Mouse (Mus musculus): Measurements from ENCODE around the gene Hspb6. TPM values are rescaled to one million over a fixed set of nuclear protein-coding genes. Genes with fewer than 3 reads are reported as not detected.

The Hspb6 gene
- polyA plus RNA-seq, 1 experiment from 2014 or later = 4.4 TPM

DNA sequence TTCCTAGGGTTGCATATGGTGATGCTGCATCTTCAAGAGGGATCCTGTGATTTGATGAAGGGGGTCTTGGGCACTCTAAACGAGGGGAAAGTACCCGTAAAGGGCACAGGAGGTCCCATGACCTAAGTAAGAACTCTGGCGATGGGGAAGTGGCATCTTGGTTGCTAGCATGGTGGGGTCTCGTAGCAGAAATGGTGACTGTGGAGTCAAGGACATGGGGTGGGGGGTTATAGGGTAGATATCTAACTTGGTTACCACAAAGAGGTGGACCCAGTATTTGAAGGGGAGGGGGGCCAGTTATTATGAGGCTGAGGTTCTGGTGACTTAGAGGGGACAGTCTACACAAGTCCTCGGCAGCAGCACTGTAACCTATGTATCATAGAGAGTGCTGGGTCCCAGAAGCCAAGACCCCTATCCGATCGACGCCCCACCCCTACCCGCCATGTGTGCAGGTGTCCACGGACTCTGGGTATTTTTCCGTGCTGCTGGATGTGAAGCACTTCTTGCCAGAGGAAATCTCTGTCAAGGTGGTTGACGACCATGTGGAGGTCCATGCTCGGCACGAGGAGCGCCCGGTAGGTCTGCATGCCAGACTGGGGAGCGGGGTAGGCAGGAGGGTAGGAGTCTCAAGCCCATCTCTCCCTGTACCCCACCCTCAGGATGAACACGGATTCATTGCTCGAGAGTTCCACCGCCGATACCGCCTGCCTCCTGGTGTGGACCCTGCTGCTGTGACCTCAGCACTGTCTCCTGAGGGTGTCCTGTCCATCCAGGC lies 2.0 kb downstream of the Hspb6 start:
- H3K9ac ChIP-seq = peak overlapping the region; percentile 91
- ATAC-seq (ENCODE audit: low read depth) (no peak), DNase-seq (no peak)
- H3K4me3 ChIP-seq (replicated peaks) = peak overlapping the region; percentile 71
- H3K27ac ChIP-seq = no peak overlapping the region
- peaks cover 47% of the 10 kb centered on the region for H3K4me1 ChIP-seq (replicated peaks)
- H3K9me3 ChIP-seq (replicated peaks) = no peaks in the 10 kb centered on the region
- H3K36me3 ChIP-seq = peaks cover 41% of the 10 kb centered on the region
- H3K27me3 ChIP-seq = no peaks in the 10 kb centered on the region
- 81% methylated on average over 22 of the region's 22 CpGs for WGBS (ENCODE audit: insufficient replicate concordance)
- H3K4me2 ChIP-seq = peak overlapping the region; percentile 92

GRCm38 (mm10) chr7:30556894-30557536 lies 5.0 kb downstream of the Hspb6 start:
- Histone ChIP-seq H3K9me3 (replicated peaks) (no peaks in the 10 kb centered on the region), H3K4me1 (replicated peaks) (peaks cover 56% of the 10 kb centered on the region), H3K9ac (no peak overlapping the region), H3K27ac (no peak overlapping the region), H3K36me3 (peaks cover 44% of the 10 kb centered on the region), H3K4me3 (replicated peaks) (no peak overlapping the region), H3K27me3 (no peaks in the 10 kb centered on the region), H3K4me2 (0 out of 2 replicates have a peak overlapping the region, but pooled peaks have one; percentile 73)
- WGBS (ENCODE audit: insufficient replicate concordance) = 89% methylated on average over 18 of the region's 18 CpGs
- no peak for ATAC-seq (ENCODE audit: low read depth)
- no peak for DNase-seq

DNA sequence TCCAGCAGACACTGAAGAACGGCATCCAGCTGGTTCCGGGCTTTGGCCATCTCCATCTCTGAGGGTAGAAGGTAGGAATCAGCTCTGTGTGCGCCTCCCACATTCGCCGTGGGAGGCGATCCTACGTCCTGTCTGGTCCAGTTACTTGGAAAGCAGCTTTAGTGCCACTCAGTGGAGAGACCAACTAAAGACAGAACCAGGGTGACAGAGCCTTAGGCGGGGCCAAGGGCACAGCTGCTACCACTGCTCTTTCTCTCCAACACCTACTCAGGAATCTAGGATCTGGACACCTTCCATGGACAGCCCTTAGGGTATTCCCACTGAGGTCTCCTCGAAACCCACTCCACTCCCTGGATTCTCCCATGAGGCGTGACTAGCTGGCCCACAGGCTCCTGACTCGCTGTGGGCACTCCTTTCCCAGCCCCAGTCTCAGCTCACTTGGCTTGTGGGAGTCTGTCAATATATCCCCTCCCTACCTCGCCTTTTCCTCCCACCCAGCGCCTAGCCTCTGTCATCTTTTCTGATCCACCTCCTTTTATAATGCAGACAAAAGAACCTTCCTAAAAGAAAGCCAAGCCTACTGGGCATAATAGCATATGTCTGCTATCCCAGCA lies 6.0 kb downstream of the Hspb6 start:
- Histone ChIP-seq H3K4me1 (replicated peaks) (peaks cover 56% of the 10 kb centered on the region), H3K4me3 (replicated peaks) (peak overlapping the region; percentile 67), H3K9ac (peak overlapping the region; percentile 74), H3K4me2 (peak overlapping the region; percentile 73), H3K27me3 (no peaks in the 10 kb centered on the region), H3K36me3 (peaks cover 44% of the 10 kb centered on the region), H3K27ac (peak overlapping the region; percentile 86), H3K9me3 (replicated peaks) (no peaks in the 10 kb centered on the region)
- DNase-seq (no peak), ATAC-seq (ENCODE audit: low read depth) (no peak)
- 87% methylated on average over 13 of the region's 13 CpGs for WGBS (ENCODE audit: insufficient replicate concordance)

DNA sequence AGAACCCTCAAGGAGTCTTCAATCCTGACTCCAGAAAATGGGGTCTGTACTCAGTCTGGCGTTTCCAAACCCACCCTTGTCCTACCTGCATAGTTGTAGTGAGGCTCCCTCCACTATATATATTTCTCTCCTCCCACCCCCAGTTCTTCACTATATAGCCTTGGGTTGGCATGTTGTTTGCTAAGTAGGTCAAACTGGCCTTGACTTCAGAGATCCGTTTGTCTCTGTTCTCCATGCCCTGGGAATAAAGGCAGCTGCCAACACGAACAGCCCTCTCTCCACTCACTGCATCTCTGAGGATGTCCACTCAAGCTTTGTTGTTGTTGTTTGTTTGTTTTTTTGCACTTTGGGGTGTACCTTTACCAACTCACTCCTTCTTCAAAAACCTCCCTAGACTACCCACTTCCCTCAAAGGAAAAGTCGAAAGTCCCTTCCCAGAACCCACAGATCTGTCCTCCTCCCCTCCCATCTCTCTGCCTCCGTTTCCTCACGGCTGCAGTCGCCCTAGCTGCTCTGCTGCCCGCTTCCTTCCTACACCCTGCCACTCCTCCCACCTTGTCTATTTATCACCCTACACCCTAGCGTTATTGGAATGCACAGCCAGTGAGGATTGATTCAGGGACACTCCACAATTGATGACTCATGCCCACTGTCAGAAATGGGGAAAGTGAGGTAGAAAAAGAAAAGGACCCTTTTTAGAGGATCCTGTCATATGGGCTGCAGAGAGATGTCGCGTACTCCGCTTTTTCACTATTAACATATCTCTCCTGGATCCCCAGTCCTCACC lies 6.9 kb downstream of the Hspb6 start:
- H3K36me3 ChIP-seq = peaks cover 44% of the 10 kb centered on the region
- H3K4me1 ChIP-seq (replicated peaks) = peaks cover 51% of the 10 kb centered on the region
- peak overlapping the region; percentile 86 for H3K27ac ChIP-seq
- ATAC-seq (ENCODE audit: low read depth) = peak; percentile 44
- peak overlapping the region; percentile 67 for H3K4me3 ChIP-seq (replicated peaks)
- peak; percentile 38 for DNase-seq
- H3K9me3 ChIP-seq (replicated peaks) = no peaks in the 10 kb centered on the region
- H3K27me3 ChIP-seq = no peaks in the 10 kb centered on the region
- 8% methylated on average over 12 of the region's 12 CpGs for WGBS (ENCODE audit: insufficient replicate concordance)
- peak overlapping the region; percentile 73 for H3K4me2 ChIP-seq
- peak overlapping the region; percentile 74 for H3K9ac ChIP-seq

- Histone ChIP-seq H3K4me3 (replicated peaks) (peak within 1 kb of the TSS; percentile 67), H3K27me3 (no peaks in the 10 kb centered on the region), H3K9ac (peak within 1 kb of the TSS; percentile 74), H3K36me3 (peaks cover 38% of the 10 kb centered on the region), H3K9me3 (replicated peaks) (no peaks in the 10 kb centered on the region), H3K4me2 (peak within 1 kb of the TSS; percentile 73), H3K4me1 (replicated peaks) (peaks cover 51% of the 10 kb centered on the region), H3K27ac (peak within 1 kb of the TSS; percentile 86)
- ATAC-seq (ENCODE audit: low read depth) (peak; percentile 80), DNase-seq (peak; percentile 92)
- WGBS (ENCODE audit: insufficient replicate concordance) = under 1% methylated on average over 20 of the region's 20 CpGs
Measured at GRCm38 (mm10) chr7:30559443-30559954, 7.5 kb downstream of the Hspb6 start, which contains the start of gene Lin37. TSS of gene Lin37 (minus strand) at chr7:30559838.

DNA sequence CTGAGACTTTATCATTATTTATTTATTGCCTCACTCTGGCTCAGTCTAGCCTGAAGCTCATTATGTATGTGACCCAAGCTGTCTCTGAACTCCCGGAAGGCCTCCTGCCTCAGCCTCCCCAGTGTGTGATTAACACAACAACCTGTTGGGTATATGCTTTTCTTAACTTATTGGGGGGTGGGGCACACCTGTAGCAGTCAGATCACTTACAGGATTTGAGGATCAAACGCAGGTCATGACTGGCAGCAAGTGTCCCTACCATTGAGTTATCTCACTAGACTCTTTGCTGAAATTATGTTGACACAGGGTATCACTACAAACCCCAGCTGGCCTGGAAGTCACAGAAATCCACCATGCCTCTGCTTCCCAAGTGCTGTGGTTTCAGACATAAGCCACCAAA lies 8.3 kb downstream of the Hspb6 start:
- H3K9ac ChIP-seq = peak overlapping the region; percentile 66
- peaks cover 50% of the 10 kb centered on the region for H3K4me1 ChIP-seq (replicated peaks)
- no peak for DNase-seq
- WGBS (ENCODE audit: insufficient replicate concordance) = 68% methylated on average over 2 of the region's 2 CpGs
- H3K4me3 ChIP-seq (replicated peaks) = peak overlapping the region; percentile 67; the same call in 1 of the 2 replicates
- no peaks in the 10 kb centered on the region for H3K9me3 ChIP-seq (replicated peaks)
- H3K4me2 ChIP-seq = peak overlapping the region; percentile 73
- peaks cover 37% of the 10 kb centered on the region for H3K36me3 ChIP-seq
- H3K27ac ChIP-seq = peak overlapping the region; percentile 86
- no peak for ATAC-seq (ENCODE audit: low read depth)
- no peaks in the 10 kb centered on the region for H3K27me3 ChIP-seq

DNA sequence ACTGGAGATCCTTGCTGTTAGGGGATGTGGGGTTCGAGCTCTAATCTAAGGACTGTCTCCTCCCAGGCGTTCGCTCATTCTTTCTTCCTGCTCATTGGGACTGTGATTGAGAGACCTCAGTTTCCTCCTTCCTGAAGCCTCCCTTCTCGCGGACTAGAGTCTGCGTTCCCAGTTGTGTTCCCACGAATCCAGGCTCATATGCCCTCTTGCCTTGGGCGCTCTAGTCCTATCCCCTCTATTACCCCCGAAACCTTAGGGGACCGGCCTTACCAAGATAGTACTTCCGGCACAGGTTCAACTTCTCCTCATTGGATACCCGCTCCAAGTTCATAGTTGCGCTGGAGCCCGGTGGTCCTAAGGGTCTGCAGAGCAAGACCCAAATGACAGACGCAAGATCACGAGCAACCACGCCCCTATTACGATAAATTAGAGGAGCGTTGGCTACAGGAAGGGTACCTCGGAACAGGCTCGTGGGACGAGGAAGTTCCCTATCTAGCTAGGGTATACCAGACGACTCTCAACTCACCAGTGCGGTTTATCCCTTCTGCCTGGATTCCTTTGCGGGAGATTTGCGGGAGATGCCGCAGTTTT lies 10.6 kb downstream of the Hspb6 start:
- Histone ChIP-seq H3K4me3 (replicated peaks) (peak overlapping the region; percentile 83), H3K9me3 (replicated peaks) (no peaks in the 10 kb centered on the region), H3K36me3 (peaks cover 36% of the 10 kb centered on the region), H3K9ac (peak overlapping the region; percentile 81), H3K27me3 (no peaks in the 10 kb centered on the region), H3K4me2 (peak overlapping the region; percentile 89), H3K4me1 (replicated peaks) (peaks cover 48% of the 10 kb centered on the region), H3K27ac (peak overlapping the region; percentile 84)
- DNase-seq (no peak), ATAC-seq (ENCODE audit: low read depth) (peak; percentile 8; the same call in 1 of the 2 replicates)
- WGBS (ENCODE audit: insufficient replicate concordance) = under 1% methylated on average over 27 of the region's 27 CpGs

DNA sequence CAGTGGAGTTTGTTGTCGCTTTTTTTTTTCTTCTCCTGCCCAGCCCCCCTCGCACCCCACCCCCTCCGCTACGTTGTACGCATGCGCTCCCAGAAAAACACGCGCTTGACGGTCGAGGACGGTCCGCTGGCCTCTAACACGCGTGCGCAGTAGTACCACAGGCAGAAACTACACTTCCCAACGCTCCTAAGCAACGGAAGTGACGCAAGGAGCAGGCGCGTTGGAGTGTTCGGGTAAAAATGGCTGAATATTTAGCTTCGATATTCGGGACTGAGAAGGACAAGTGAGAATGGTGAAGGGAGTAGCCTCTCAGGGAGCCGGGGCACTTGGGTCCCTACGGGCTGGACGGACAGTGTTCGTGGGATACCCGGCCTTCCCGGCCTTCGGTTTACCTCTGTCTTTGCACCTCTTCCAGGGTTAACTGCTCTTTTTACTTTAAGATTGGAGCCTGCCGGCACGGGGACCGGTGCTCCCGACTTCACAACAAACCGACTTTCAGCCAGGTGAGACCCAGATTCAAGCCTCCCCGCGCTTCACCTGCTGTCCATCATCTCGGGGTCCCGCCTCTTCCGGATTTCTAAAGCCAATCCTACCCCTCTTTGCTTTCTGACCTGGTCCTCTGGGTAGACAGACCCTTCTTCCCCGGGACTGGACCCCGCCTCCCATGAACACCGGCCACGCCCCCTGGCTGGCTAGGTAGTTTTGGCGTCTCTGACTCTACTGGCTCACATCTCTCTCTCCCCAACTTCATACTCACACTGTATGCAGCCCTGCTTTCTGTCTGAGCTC lies 11.3 kb downstream of the Hspb6 start, which contains the start of the genes U2af1l4, Gm49396 and Psenen:
TSS of gene U2af1l4 (plus strand) at position 185 of the 789 bp plus-strand sequence.
TSS of gene Gm49396 (plus strand) at position 228 of the 789 bp plus-strand sequence.
TSS of gene Psenen (minus strand) at position 511 of the 789 bp plus-strand sequence.
- Histone ChIP-seq H3K36me3 (peaks cover 37% of the 10 kb centered on the region), H3K4me2 (peak within 1 kb of the TSS; percentile 89), H3K27ac (peak within 1 kb of the TSS; percentile 96), H3K4me3 (replicated peaks) (peak within 1 kb of the TSS; percentile 83), H3K9me3 (replicated peaks) (no peaks in the 10 kb centered on the region), H3K27me3 (no peaks in the 10 kb centered on the region), H3K4me1 (replicated peaks) (peaks cover 41% of the 10 kb centered on the region), H3K9ac (peak within 1 kb of the TSS; percentile 81)
- ATAC-seq (ENCODE audit: low read depth) (peak; percentile 81), DNase-seq (peak; percentile 92)
- WGBS (ENCODE audit: insufficient replicate concordance) = under 1% methylated on average over 45 of the region's 45 CpGs

DNA sequence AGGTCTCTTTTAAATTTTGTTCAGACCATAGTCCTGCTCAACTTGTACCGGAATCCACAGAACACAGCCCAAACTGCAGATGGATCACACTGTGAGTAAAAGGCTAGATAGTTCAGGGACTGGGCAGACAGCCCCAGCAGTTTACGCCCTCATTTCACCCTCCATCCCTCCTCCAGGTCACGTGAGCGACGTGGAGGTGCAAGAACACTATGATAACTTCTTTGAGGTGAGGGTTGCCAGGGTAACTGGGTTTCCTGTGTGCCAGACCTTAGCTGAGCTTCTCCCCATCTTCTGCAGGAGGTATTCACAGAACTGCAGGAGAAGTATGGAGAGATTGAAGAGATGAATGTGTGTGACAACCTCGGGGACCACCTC lies 11.9 kb downstream of the Hspb6 start:
- H3K9ac ChIP-seq = peak overlapping the region; percentile 81
- ATAC-seq (ENCODE audit: low read depth) = no peak
- peak overlapping the region; percentile 83 for H3K4me3 ChIP-seq (replicated peaks)
- H3K27ac ChIP-seq = peak overlapping the region; percentile 96
- no peak for DNase-seq
- no peaks in the 10 kb centered on the region for H3K27me3 ChIP-seq
- peak overlapping the region; percentile 89 for H3K4me2 ChIP-seq
- H3K9me3 ChIP-seq (replicated peaks) = no peaks in the 10 kb centered on the region
- peaks cover 43% of the 10 kb centered on the region for H3K36me3 ChIP-seq
- peaks cover 36% of the 10 kb centered on the region for H3K4me1 ChIP-seq (replicated peaks)
- 21% methylated on average over 6 of the region's 6 CpGs for WGBS (ENCODE audit: insufficient replicate concordance)

All from liver, embryonic 13.5 days (tissue).